Mouse (Mus musculus): ENCODE data around the gene Stoml1. TPM values are rescaled to one million over a fixed set of nuclear protein-coding genes. Genes with fewer than 3 reads are reported as not detected.
A peak's percentile ranks its signal among the peaks of the same experiment; 100 is the strongest.

Stoml1 gene
- total RNA-seq, 2 experiments from 2014 or later, result 71.3 to 79.0 TPM

DNA sequence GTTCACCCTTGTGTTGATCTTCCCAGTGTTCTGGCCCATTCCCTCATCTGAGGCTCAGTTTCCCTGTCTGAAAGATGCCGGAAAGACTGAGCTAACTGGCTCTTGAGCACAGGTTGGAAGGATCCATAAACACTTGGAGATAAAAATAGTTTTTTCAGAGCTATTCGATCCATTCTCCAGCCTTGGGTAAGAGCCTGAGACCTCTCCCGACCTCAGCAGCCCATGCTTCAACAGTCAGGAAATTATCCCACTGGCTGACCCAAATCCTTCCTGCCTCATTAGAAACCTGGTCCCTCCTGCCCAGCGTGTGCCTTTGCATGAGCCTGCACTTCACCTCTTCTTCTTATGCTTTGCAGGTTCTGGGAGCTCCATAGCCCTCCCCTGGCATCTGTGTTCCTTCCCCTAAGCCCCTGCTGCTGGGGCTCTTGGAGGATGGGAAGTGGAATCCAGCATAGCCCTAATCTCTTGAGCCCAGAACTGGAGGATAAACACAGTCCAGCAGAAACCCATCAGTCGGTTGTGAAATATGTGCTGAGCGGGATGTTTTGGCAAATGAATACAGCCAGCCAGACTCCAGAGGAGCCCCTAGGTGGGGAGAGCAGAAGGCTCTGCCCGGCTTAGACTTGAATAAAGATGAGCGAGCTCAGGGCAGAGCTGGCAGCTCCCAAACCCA lies 50.8 kb downstream of the Stoml1 start:
- no peak for DNase-seq

DNA sequence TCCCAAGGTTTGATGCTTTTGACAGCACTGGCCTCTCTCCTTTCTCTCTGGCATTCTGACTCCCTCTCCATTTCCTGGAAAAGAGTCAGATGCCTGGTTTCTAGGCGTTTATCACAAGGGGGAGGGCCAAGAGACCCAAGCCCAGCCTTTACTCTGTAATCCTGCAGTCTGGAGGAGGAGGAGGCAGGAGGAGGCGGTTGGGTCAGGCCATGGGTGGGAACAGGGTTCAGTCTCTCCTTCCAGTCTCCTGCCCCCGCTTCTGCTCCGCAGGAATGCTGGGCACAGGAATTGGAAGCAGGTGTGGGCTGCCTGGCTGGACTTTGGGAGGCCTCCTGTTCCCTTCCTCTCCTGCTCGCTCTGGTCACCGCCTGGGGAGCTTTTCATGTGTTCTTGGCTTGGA lies 52.7 kb downstream of the Stoml1 start:
- no peak for DNase-seq

GRCm38 (mm10) chr9:58308395-58308794 lies 55.4 kb downstream of the Stoml1 start:
- DNase-seq, result peak in 1 of 2 experiments; percentile 49

DNA sequence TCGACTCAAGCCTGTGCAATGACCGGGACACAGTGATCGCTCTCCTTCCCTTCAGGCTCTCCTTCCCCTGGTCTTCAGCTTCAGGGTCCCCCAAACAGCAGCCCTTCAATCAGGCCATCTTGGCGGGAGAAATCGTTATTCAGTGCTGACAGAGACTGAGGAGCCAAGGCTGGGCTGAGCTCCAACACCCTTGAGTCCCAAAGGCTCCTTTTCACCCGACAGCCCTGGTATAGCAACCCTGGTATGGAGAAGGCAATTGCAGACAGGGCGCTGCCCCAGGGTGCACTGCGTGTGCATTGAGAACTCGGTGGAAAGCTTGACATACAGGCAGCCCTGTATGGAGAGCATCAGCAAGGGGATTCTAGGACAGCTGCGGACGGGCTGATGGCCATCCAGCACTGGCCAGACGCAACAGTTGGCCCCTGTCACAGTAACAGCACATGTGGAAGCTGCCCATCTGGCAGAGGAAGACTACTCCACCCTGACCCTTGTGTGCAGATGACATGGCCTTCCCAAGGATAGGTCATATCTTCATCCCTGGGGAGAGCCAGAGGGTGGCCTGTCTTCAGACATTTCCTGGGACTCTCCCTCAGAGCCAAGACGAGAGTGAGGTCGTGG lies 57.2 kb downstream of the Stoml1 start:
- no peak for DNase-seq

- DNase-seq, result no peak
Measured at GRCm38 (mm10) chr9:58311191-58311910, 58.4 kb downstream of the Stoml1 start.

Small RNA genes lying within 50 kb of the gene (microRNA-seq; reads per million reads assigned to microRNA genes)
- gene Mir6385, result 0 reads per million in 2 experiments

Other genes with a start within 250 kb of the Stoml1 start
- gene Cyp11a1, start 246.8 kb upstream of the Stoml1 start, total RNA-seq (2021), result 1 to 10 TPM; 1.5 to 2.0 TPM
- gene Stra6, start 189.4 kb upstream of the Stoml1 start, total RNA-seq (2021), result 10 to 100 TPM; 11.4 to 13.3 TPM
- gene Ccdc33, start 134.3 kb upstream of the Stoml1 start, total RNA-seq (2021), result under 1 TPM; 0.30 to 0.73 TPM
- gene Islr, start 48.9 kb upstream of the Stoml1 start, total RNA-seq (2021), result 10 to 100 TPM; 11.5 to 14.5 TPM
- 100 to 1,000 TPM; 134 to 145 TPM for gene Islr2, start 48.8 kb upstream of the Stoml1 start, total RNA-seq (2021)
- 10 to 100 TPM; 12.8 to 15.4 TPM for gene Pml, start 3.4 kb upstream of the Stoml1 start, total RNA-seq (2021)
- 1 to 10 TPM; 3.5 to 3.9 TPM for gene Loxl1, start 60.0 kb downstream of the Stoml1 start, total RNA-seq (2021)
- gene Tbc1d21, start 117.3 kb downstream of the Stoml1 start, total RNA-seq (2021), result not detected
- gene Insyn1, start 235.4 kb downstream of the Stoml1 start, total RNA-seq (2021), result 100 to 1,000 TPM; 232 to 236 TPM

Data from layer of hippocampus, postnatal 36 days (tissue).